Mouse (Mus musculus): ENCODE measurements at regions not wholly inside any gene's neighbourhood (a gene's known extent, or its start where the extent isn't known, plus 50 kb on each side); places are given as distances from the start of the nearest gene placed in this dataset.

- TF ChIP-seq CTCF (IDR thresholded peaks at IDR 0.05; ENCODE audit: low read depth) (no peak), EP300 (IDR thresholded peaks at IDR 0.05; ENCODE audit: low read depth) (no peak)
Observed at GRCm38 (mm10) chr2:9369572-9369971, 511.5 kb upstream of the 4930412O13Rik start.
